Mouse (Mus musculus): ENCODE results near the gene Noa1.
A peak's percentile ranks its signal among the peaks of the same experiment; 100 is the strongest.

- TF ChIP-seq CTCF (IDR thresholded peaks at IDR 0.05; ENCODE audit: low read depth) (peak; percentile 33), EP300 (IDR thresholded peaks at IDR 0.05; ENCODE audit: low read depth) (no peak)
Measured at GRCm38 (mm10) chr5:77269399-77269798, 40.5 kb downstream of the Noa1 start.
